Mouse (Mus musculus) CH12.LX (cell line): ENCODE data around the gene Phf3. TPM values are rescaled to one million over a fixed set of nuclear protein-coding genes. Genes with fewer than 3 reads are reported as not detected.

ENCODE experiments used
- DNase-seq: peaks from one replicate; pipeline ENCODE4 v3.0.0-alpha.2; 2013; ENCODE audit errors: extremely low read depth
- H3K27ac ChIP-seq: 2 replicates; pipeline ENCODE4 v1.5.1; 2012; ENCODE audit warnings: low read depth, mild to moderate bottlenecking, control low read depth, moderate library complexity; ENCODE audit not compliant: insufficient read depth
- H3K27me3 ChIP-seq: replicated peaks from 2 replicates; pipeline ENCODE3; 2012; ENCODE audit warnings: inconsistent platforms
- H3K36me3 ChIP-seq, 2 experiments: replicated peaks in 1 of 2; 2 replicates each; pipeline versions ENCODE3 to v1.6.1; 2012; ENCODE audit warnings: inconsistent platforms in 1 of 2, low read length in 1 of 2, mild to moderate bottlenecking in 1 of 2, mixed read lengths in 1 of 2, moderate library complexity in 1 of 2; ENCODE audit not compliant: control insufficient read depth in 1 of 2, insufficient read depth in 1 of 2
- H3K4me1 ChIP-seq, 2 experiments: 2 replicates each; pipeline ENCODE4 v1.6.1; 2012; ENCODE audit warnings: inconsistent platforms in 1 of 2, moderate library complexity in 1 of 2; ENCODE audit not compliant: insufficient read depth in 2 of 2, control insufficient read depth in 1 of 2
- H3K4me2 ChIP-seq: 2 replicates; pipeline ENCODE4 v1.6.1; 2012; ENCODE audit warnings: low read depth, mild to moderate bottlenecking, control low read depth; ENCODE audit not compliant: poor library complexity, insufficient read depth, severe bottlenecking
- H3K4me3 ChIP-seq, 3 experiments: fragments of 150-350 bp in 1 of 3; sonication (generic) in 1 of 3; replicated peaks in 1 of 3; 2 replicates each; pipeline versions ENCODE3 to v1.5.1; 2011 to 2012; ENCODE audit warnings: low read depth in 2 of 3, low read length in 2 of 3, mild to moderate bottlenecking in 2 of 3, moderate library complexity in 2 of 3, control low read depth in 1 of 3, improper control_type of control experiment in 1 of 3, inconsistent platforms in 1 of 3, mixed read lengths in 1 of 3; ENCODE audit not compliant: poor library complexity in 1 of 3
- H3K79me2 ChIP-seq: replicated peaks from 2 replicates; pipeline ENCODE4 v1.6.1; 2012; ENCODE audit warnings: mild to moderate bottlenecking, moderate library complexity; ENCODE audit not compliant: control insufficient read depth, poor library complexity, insufficient read depth, severe bottlenecking; ENCODE audit errors: extremely low read depth
- H3K9ac ChIP-seq: 2 replicates; pipeline ENCODE4 v1.6.1; 2012; ENCODE audit warnings: low read depth, mild to moderate bottlenecking, control low read depth, moderate library complexity; ENCODE audit not compliant: insufficient read depth
- H3K9me3 ChIP-seq: replicated peaks from 2 replicates; pipeline ENCODE3; 2012; ENCODE audit warnings: low read length, inconsistent platforms, mixed read lengths
- GABPA ChIP-seq: IDR thresholded peaks from 2 replicates; pipeline ENCODE4 v1.6.1; 2012; ENCODE audit warnings: low read depth, low read length, improper control_type of control experiment, inconsistent platforms; ENCODE audit not compliant: insufficient replicate concordance
- PAX5 ChIP-seq: IDR thresholded peaks from 2 replicates; pipeline ENCODE4 v1.6.1; 2012; ENCODE audit warnings: low read length, inconsistent platforms, mixed read lengths
- dilution Hi-C: fragments of 300-500 bp; cut with MboI; formaldehyde crosslinking; loops from 2 replicates; pipeline ENCODE4 v1.14.3; 2020; ENCODE audit warnings: low sequenced_read_pairs; ENCODE audit not compliant: extremely low pct_unique_long_range_greater_than_20kb, extremely low pct_ligation_motif_present
- in situ Hi-C: fragments of 300-500 bp; cut with MboI; formaldehyde crosslinking; loops from 3 replicates; pipeline ENCODE4 v1.14.3; 2019; ENCODE audit warnings: low sequenced_read_pairs, low pct_ligation_motif_present, low pct_unique_long_range_greater_than_20kb, mixed read lengths
- polyA plus RNA-seq: library from polyadenylated mRNA; unstranded; fragments of >175 nt; gene quantifications from 2 replicates; pipeline ENCODE4 v1.2.1, GENCODE M21; 2012; ENCODE audit warnings: low read depth; ENCODE audit not compliant: insufficient read length
- total RNA-seq, 2 experiments: library from RNA; depleted of rRNA; stranded (reverse); fragments of 300-350 nt in 1 of 2; fragments of >200 nt in 1 of 2; gene quantifications; 2 replicates each; pipeline ENCODE4 v1.2.3; 2012 to 2014

Phf3 gene
- total and polyA plus RNA-seq, 3 experiments, result 38.8 to 54.1 (median 40.6) TPM

DNA sequence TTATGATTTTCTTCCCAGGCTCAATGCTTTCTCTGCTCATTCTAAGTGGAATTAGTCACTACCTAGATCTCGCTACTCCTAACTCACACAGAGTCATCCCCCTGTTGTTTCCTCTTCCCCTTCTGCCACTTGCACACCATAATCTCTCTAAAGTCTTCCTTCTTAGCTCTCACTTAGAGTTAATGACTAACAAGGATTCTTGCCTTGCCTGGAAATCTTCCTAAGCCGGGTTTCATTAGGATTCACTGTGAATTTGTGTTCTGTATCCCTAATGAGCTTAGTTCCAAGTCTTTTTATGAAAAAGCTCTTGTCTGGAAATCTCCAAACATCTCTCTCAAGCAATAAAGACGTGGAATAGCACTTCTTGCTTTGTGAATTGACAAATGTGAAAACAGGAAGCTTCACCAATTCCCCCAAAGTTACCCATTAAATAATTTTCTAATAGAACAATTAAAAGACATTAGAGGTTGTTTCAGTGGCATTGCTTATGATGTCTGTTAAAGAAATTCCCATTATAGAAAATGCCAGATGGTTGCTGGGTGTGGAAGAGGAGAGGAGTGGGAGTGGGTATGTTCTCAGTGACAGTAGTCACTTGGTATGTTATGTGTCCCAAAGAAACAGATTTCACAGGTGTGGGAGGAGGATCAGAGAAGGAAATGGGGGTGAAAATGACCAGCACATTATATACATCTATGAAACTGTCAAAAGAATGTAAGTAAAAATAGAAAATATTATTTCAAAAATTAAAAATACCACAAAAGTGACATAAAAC, 118.1 kb downstream of the Phf3 start:
- dilution Hi-C loops, result no loop called here
- Histone ChIP-seq H3K79me2 (no peaks in the 10 kb centered on the region; the same call in 1 of the 2 replicates), H3K27me3 (no peaks in the 10 kb centered on the region), H3K4me3 (no peak overlapping the region), H3K27ac (no peak overlapping the region), H3K36me3 (no peaks in the 10 kb centered on the region), H3K9me3 (no peaks in the 10 kb centered on the region), H3K4me2 (no peak overlapping the region), H3K4me1 (no peaks in the 10 kb centered on the region), H3K9ac (no peak overlapping the region)
- no peak for DNase-seq
- in situ Hi-C loops, result no loop called here
- TF ChIP-seq GABPA, result no peak
- TF ChIP-seq PAX5, result no peak

Other genes with a start within 250 kb of the Phf3 start
- not detected in 2 replicates for gene AC153137.1, start 104.0 kb upstream of the Phf3 start, total RNA-seq (2012; rRNA removed)
- gene AC153137.1, start 104.0 kb upstream of the Phf3 start, total RNA-seq (2014; rRNA removed), result not detected in 2 replicates
- gene AC153137.1, start 104.0 kb upstream of the Phf3 start, polyA plus RNA-seq, result not detected in 2 replicates